Mouse (Mus musculus) CH12F3 (cell line): ENCODE data around the gene Hes3.

Experiments used
- in situ Hi-C: fragments of 300-500 bp; cut with MboI; formaldehyde crosslinking; loops from 2 replicates; pipeline ENCODE4 v1.14.3; 2020; ENCODE audit warnings: low sequenced_read_pairs

Gene Hes3

DNA sequence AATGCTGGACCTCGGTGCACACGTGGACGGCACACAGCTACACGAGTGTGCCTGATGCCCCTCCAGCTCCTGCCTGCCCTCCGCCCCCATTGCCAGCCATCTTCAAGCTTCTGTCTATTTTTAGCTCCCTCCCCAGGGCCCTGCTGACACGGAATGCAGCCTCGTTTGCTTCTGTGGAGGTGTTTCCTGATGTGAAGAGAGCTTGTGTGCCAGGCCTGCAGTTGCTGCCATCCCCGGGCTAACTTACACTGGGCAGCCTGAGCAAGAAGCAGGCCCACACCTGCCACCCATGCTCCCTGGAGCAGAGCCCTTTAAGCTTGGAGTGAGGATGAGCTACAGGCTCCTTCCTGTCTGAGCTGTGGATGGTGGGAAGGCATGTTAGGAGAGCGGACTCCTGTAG, 29.3 kb downstream of the Hes3 start:
- in situ Hi-C loops: no loop called here

DNA sequence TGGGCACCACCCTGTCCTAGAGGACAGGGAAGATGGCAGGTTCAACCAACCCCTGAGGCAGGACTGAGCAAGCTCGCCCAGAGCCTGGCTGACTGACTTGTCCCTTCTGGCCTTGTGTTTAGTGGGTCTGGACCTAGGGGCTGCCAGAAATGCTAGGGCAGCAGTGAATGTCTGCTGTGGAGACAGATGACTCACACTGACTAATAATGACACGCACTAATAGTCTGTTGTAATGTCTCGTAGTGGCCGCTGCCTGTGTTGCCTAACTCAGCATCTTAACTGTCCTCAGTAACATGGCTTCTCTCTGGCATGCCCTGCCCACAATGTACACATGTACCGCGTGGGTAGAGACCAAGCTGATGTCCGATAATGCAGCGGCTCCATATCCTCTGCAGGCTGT, 31.0 kb downstream of the Hes3 start:
- in situ Hi-C loops: no loop called here

DNA sequence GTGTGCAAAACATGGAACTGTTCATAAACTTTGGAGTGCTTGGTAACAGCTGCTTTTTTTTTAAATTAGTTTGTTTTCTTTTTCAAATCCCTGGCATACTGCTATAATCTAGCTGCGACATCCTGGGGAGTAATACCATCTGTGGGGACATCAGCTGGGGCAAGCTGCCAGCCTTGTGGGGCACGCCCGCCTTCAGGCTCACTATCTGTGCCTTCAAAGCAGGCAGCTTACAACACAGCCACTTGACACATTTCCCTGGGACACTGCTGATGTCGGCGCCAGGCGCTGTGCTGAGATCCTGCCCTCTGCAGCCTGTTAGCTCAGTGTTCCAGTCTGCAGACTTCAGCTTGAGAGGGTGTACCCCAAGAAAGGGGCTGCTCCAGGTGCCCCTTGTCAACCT, 34.4 kb downstream of the Hes3 start:
- in situ Hi-C loops: no loop called here

DNA sequence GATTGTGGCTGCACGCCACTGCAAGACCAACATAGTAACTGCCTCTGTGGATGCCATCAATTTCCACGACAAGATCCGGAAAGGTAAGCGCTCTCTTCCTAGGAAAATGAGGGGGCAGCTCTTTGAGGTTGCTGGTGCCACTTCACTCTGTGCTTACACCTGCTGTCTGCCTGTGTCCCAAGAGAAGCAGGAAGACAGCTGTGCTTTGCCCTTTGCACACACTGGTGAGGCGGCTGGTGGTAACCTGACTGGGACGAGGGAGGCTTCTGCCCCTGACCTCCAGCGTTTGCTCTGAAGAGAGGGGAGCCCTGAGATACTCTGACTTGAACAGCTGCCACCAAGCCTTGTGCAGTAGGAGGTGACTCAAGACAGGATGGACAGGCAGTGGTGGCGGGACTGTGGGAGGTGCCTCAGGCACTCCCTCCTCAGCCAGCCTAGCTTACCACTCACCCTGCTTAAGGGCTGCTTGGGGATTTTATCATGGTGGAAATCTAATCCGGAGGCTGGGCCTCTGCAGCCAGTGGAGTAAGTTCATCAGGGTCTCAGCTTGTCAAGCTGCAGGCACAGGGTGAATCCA, 38.2 kb downstream of the Hes3 start:
- in situ Hi-C loops: no loop called here

DNA sequence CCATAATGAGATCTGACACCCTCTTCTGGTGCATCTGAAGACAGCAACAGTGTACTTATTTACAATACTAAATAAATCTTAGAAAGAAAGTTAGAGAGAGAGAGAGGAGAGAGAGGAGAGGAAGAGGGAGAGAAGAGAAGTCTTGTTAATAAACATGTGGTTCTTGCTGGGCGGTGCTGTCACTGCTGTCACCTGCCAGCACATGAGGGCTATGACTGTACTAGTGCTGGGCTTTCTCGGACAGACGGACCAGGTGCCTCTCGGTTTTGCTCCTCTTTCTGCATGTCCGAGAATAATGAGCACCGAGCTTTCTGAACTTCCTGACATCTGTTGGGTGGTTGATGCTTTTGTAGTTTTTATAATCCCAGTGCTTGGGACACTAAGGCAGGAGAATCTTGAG, 40.8 kb downstream of the Hes3 start:
- in situ Hi-C loops: no loop called here

DNA sequence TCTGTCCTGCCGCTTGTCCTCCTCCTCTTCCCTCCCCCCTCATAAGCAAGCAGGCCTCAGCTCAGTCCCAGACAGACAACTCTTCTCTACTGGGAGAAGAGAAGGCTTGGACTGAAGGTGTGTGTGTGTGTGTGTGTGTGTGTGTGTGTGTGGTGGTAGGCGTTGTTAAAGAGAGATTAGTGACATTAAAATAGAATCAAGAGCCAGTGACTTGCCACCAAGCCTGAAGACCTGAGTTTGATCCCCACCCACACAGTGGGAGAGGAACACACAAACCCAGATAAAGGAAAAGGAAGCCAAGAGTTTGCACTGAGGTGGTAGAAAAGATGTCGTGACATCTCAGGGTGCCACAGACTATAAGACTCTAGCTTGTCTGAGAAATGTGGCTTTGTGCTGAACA, 44.3 kb downstream of the Hes3 start:
- in situ Hi-C loops: no loop called here

DNA sequence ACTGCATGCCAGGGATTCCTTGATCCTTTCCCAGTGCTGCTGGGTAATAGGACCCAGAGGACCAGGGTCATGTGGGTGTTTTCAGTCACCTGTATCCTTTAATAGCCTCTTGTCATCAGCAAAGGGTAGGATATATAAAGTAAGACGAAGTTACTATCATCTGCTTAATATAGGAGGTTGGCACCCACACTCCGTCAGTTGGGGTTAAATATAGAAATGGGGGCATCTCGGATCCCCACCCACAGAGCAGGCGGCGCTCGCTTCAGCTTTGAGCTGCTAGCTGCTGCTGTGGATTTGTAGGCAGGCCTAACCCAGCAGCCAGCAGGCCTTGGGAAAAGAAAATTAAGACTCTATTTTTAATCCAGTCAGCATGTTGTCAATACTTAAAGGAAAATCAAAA, 45.5 kb downstream of the Hes3 start:
- in situ Hi-C loops: no loop called here

DNA sequence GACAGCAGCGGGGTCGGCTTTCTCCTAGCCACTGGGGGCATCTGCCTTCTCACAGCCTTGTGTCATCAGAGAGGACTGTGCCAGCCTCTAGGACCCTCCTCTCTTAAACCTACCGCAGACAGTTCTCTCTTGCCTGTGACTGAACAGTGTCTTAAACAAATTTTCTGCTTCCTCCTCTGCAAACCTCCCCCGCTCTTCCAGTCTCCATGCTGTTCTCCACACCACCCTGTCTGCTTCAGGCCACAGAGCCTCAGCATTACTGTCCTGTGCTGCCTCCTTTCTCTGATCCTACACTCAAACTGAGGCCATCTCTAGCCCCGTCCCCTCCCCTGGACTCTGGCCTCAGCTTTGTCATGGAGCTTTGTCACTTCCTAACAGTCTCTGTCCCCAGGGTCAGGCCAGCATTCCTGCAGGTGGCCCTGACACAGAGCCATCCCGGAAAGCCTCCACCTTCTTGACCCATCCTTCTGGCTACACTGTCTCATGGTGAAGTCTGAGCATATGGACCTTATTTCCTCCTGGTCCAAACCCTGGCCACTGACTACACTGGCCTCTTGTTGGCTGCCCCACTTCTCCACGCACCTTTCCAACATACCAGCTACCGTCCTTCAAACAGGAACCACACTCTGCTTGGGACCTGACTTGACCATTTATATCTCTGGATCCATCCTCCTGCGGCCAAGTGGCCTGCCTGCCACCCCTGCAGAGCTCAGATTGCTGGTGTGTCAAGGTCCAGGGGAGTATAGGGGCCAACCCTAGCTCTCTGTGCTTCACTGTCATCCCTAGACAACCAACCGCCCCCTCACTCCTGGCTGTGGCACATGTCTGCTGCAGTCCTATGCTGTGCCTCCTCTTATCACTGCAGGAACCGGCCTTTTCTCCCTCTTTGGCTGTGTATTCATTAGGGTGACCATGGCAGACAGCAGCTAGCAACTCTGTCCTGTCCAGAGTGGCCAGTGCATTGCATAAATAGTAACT, 46.6 kb downstream of the Hes3 start:
- in situ Hi-C loops: no loop called here

DNA sequence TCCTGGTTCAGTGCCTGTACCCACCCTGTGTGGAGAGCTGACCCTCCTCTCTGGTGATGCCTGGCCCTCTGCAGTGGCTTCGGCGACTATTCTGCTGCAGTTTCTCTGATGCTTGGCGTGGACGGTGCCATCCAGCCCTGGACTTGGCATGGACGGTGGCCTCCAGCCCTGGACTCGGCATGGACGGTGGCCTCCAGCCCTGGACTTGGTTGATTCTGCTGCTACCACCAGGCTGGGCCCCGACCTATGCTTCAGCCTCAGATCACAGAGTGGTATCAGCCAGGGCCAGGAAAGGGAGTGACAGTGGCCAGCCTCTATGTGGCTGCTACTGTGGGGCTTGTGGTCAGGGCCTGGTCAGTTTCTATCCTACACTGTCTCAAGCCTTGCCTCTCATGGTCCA, 47.5 kb downstream of the Hes3 start:
- in situ Hi-C loops: no loop called here

DNA sequence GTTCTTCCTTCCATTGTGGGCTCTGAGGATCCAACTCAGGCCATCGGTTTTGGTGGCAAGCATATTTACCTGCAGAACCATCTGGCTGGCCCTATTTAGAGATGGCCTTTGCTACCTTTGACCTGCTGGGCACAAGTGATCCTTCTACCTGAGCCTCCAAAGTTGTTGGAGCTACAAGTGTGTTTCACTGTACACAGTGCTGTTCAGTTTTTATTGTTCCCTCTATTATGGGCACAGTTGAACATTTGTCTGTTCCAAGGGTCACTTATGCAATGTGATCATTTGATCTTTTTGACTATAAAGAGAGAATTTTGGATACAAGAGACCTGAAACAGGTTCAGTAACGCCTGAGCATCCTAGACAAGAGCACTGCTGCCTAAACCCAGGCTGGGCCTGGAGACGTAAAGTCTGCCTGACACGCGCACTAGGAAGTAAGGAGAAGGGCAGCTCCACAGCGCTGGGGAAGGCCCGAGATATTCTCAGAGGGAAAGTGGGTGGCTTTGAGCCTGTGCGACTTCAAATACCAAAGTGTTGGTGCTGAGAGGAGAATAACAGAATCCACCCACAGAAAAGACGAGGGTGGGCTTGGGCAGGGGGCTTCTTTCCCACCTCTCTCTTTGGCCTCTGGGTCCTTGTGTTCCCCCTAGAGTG, 48.1 kb downstream of the Hes3 start:
- in situ Hi-C loops: no loop called here

DNA sequence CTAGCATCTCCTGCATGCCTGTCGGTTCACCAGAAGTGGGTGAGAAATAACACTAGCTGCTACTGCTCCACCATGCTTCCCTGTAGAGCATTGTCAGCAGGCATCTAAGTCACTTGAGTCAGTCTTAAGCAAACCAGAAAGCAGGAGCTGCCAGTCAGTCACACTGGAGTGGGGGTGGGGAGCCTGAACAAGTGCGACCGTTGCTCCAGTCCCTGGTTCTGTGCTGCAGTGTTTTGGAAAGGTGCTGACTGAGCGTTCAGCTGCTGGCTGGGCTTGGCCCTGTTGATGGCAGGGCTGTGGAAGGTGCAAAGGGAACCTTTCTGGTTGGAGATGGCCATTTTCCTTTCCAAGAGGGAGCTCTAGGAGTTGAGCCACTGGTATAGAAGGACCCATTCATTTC, 51.5 kb downstream of the Hes3 start:
- in situ Hi-C loops: no loop called here
